20 mouse cellular contexts compared by ENCODE assay signal in genomic region chr10:120432081-120432480, GRCm38 (mm10). TPM values are rescaled to one million over a fixed set of nuclear protein-coding genes. Genes with fewer than 3 reads are reported as not detected.
DNase-seq lines count a peak whose midpoint lies in the region; ATAC-seq lines count a peak whose summit lies in the region.
"Had no signal": no experiment of that assay in that cellular context is flagged by ENCODE, and none has a peak within 500 bp of the region (broad histone marks: within the 10 kb centered on the region; RNA-seq: fewer than 3 reads in every experiment).

No protein-coding gene starts in this region.

- H3K27me3 ChIP-seq in forebrain, embryonic 12.5 days, result no peaks in the 10 kb centered on the region
- H3K27me3 ChIP-seq in forebrain, embryonic 10.5 days (ENCODE audit: poor library complexity, severe bottlenecking), result no peaks in the 10 kb centered on the region
- H3K27me3 ChIP-seq in kidney, embryonic 15.5 days, result no peaks in the 10 kb centered on the region
- H3K27me3 ChIP-seq: CH12.LX; heart, embryonic 13.5 days; liver, embryonic 12.5 days had no signal

- DNase-seq in forebrain, embryonic 10.5 days (ENCODE audit: extremely low spot score, low spot score), result no peak
- DNase-seq in kidney, adult 8-10 months, result no peak
- peak; percentile 26 for DNase-seq in testis, postnatal 14 days (ENCODE audit: low spot score)
- no peak for DNase-seq in testis, postnatal 10 days (ENCODE audit: low spot score)
- no peak for DNase-seq in ovary, postnatal 10 days (ENCODE audit: low spot score)
- DNase-seq in urinary bladder, postnatal 36 days (ENCODE audit: low spot score in 2 of 2), result no peak
- DNase-seq: cerebellum, adult 9-10 months; gastrocnemius, adult 2 months; layer of hippocampus, adult 9-11 months; left cerebral cortex, postnatal 4 days; lung, postnatal 36 days; right cerebral cortex, adult 18-20 months had no signal

- no peak overlapping the region for H3K4me2 ChIP-seq in forebrain, embryonic 12.5 days
- H3K4me2 ChIP-seq in kidney, embryonic 15.5 days, result 0 out of 2 replicates have a peak overlapping the region, but pooled peaks have one; percentile 36
- H3K4me2 ChIP-seq: heart, embryonic 13.5 days; liver, embryonic 12.5 days; lung, embryonic 14.5 days; midbrain, embryonic 11.5 days had no signal

- H3K4me3 ChIP-seq in forebrain, embryonic 12.5 days (replicated peaks), result no peak overlapping the region
- no peak overlapping the region for H3K4me3 ChIP-seq in forebrain, embryonic 10.5 days
- no peak overlapping the region for H3K4me3 ChIP-seq in kidney, embryonic 15.5 days (replicated peaks)
- H3K4me3 ChIP-seq: gastrocnemius, adult 2 months; heart, embryonic 13.5 days; left cerebral cortex, adult 2 months; liver, embryonic 12.5 days had no signal

- no peak for ATAC-seq in forebrain, embryonic 12.5 days (ENCODE audit: low FRiP score)
- no peak for ATAC-seq in kidney, embryonic 15.5 days (replicated peaks; ENCODE audit: low FRiP score)
- ATAC-seq: liver, embryonic 12.5 days had no signal

- H3K4me1 ChIP-seq in forebrain, embryonic 12.5 days, result peaks cover 42% of the 10 kb centered on the region; the same call in 1 of the 2 replicates
- peaks cover 70% of the 10 kb centered on the region for H3K4me1 ChIP-seq in forebrain, embryonic 10.5 days
- H3K4me1 ChIP-seq in kidney, embryonic 15.5 days, result peaks cover 82% of the 10 kb centered on the region

- 0 out of 2 replicates have a peak, but pooled peaks cover 5% of the 10 kb centered on the region for H3K36me3 ChIP-seq in forebrain, embryonic 12.5 days (replicated peaks)
- peaks cover 97% of the 10 kb centered on the region for H3K36me3 ChIP-seq in forebrain, embryonic 10.5 days (replicated peaks)
- peaks cover 19% of the 10 kb centered on the region for H3K36me3 ChIP-seq in kidney, embryonic 15.5 days

- 78% methylated on average over 9 of the region's 9 CpGs for WGBS in forebrain, embryonic 12.5 days
- WGBS in forebrain, embryonic 10.5 days, result 81% methylated on average over 9 of the region's 9 CpGs
- 61% methylated on average over 9 of the region's 9 CpGs for WGBS in kidney, embryonic 15.5 days

- 0 out of 2 replicates have a peak overlapping the region, but pooled peaks have one; percentile 25 for H3K27ac ChIP-seq in forebrain, embryonic 12.5 days
- no peak overlapping the region for H3K27ac ChIP-seq in forebrain, embryonic 10.5 days
- H3K27ac ChIP-seq in kidney, embryonic 15.5 days, result peak overlapping the region; percentile 93
- H3K27ac ChIP-seq: gastrocnemius, adult 2 months; left cerebral cortex, adult 2 months; liver, embryonic 12.5 days had no signal

- H3K9me3 ChIP-seq in forebrain, embryonic 12.5 days, result no peaks in the 10 kb centered on the region
- H3K9me3 ChIP-seq in forebrain, embryonic 10.5 days, result no peaks in the 10 kb centered on the region
- no peaks in the 10 kb centered on the region for H3K9me3 ChIP-seq in kidney, embryonic 15.5 days (replicated peaks)
- H3K9me3 ChIP-seq: heart, embryonic 13.5 days; liver, embryonic 12.5 days had no signal

- H3K9ac ChIP-seq in forebrain, embryonic 12.5 days, result no peak overlapping the region
- no peak overlapping the region for H3K9ac ChIP-seq in kidney, embryonic 15.5 days
- H3K9ac ChIP-seq: liver, embryonic 12.5 days; lung, embryonic 14.5 days had no signal

RNA-seq across cellular contexts. Expression of gene Hmga2, which starts 44.2 kb away (rescaled TPM):
- polyA plus RNA-seq in forebrain, embryonic 12.5 days (2016; fragmentation: Nextera tagmentation; extraction: Ambion mirVana), result 48.7 and 48.9 TPM in 2 replicates
- 115 and 117 TPM in 2 replicates for polyA plus RNA-seq in forebrain, embryonic 10.5 days (2016; fragmentation: Nextera tagmentation; extraction: Ambion mirVana)
- 28.3 and 30.3 TPM in 2 replicates for polyA plus RNA-seq in kidney, embryonic 15.5 days (2015; fragmentation: Nextera tagmentation; extraction: Ambion mirVana)
